Mouse (Mus musculus): ENCODE data around the gene Cplx2. TPM values are rescaled to one million over a fixed set of nuclear protein-coding genes. Genes with fewer than 3 reads are reported as not detected.

The Cplx2 gene
- polyA plus RNA-seq, 1 experiment from 2014 or later: 41.9 TPM

DNA sequence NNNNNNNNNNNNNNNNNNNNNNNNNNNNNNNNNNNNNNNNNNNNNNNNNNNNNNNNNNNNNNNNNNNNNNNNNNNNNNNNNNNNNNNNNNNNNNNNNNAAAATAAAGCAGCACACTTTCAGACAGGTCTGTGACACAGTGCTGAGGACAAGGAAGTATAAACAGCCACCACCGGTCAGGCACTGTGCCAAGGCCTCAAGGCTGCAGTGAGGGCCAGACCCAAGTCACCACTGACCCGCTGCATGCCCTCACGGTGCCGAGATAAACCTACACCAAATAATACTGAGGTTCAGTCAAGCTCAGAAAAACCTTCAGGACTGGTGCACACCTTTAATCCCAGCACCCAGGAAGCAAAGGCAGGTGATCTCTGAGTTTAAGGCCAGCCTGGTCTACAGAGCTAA lies 13.7 kb upstream of the Cplx2 start:
- no peak overlapping the region for H3K27ac ChIP-seq (replicated peaks; ENCODE audit: low read depth, low read length)
- WGBS: 78% methylated on average over 4 of the region's 4 CpGs
- DNase-seq: no peak

DNA sequence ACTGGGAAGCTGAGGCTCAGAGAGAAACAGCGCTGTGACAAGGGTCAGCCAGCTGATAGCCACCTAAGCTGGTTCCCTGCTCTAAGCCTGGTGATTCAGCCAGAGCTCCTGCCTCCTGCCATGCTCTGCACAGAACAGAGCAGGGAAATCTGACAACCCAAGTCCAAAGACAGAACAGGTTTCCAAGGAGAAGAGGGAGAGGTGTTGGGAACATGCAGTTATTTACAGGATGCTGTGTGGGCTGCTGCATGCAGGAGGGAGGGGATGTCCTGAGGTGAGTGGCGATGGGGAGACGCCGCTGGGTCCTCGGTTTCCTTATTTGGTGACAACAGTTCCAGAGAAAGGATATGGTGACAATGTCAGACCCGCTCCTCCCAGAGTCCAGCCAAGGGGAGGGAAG lies 12.0 kb upstream of the Cplx2 start:
- Histone ChIP-seq H3K4me3 (replicated peaks; ENCODE audit: low read depth, low read length) (no peak overlapping the region), H3K9ac (replicated peaks; ENCODE audit: low read length) (no peak overlapping the region), H3K27me3 (ENCODE audit: control insufficient read depth, insufficient read depth, low read length) (no peaks in the 10 kb centered on the region), H3K27ac (replicated peaks; ENCODE audit: low read depth, low read length) (no peak overlapping the region), H3K4me1 (ENCODE audit: control insufficient read depth, insufficient read depth, low read length) (no peaks in the 10 kb centered on the region), H3K9me3 (ENCODE audit: control insufficient read depth, low read length) (no peaks in the 10 kb centered on the region), H3K4me2 (ENCODE audit: low read length) (no peak overlapping the region), H3K36me3 (ENCODE audit: control insufficient read depth, insufficient read depth, low read length) (no peaks in the 10 kb centered on the region)
- ATAC-seq (ENCODE audit: low FRiP score, low TSS enrichment) (no peak), DNase-seq (no peak)
- WGBS: 90% methylated on average over 6 of the region's 6 CpGs

More for the DNA sequence above, 13.7 kb upstream of the Cplx2 start:
- no peaks in the 10 kb centered on the region for H3K36me3 ChIP-seq (ENCODE audit: control insufficient read depth, insufficient read depth, low read length)
- no peaks in the 10 kb centered on the region for H3K27me3 ChIP-seq (ENCODE audit: control insufficient read depth, insufficient read depth, low read length)
- no peak for ATAC-seq (ENCODE audit: low FRiP score, low TSS enrichment)
- no peaks in the 10 kb centered on the region for H3K4me1 ChIP-seq (ENCODE audit: control insufficient read depth, insufficient read depth, low read length)
- no peak overlapping the region for H3K9ac ChIP-seq (replicated peaks; ENCODE audit: low read length)
- no peaks in the 10 kb centered on the region for H3K9me3 ChIP-seq (ENCODE audit: control insufficient read depth, low read length)
- H3K4me2 ChIP-seq (ENCODE audit: low read length): no peak overlapping the region
- no peak overlapping the region for H3K4me3 ChIP-seq (replicated peaks; ENCODE audit: low read depth, low read length)

DNA sequence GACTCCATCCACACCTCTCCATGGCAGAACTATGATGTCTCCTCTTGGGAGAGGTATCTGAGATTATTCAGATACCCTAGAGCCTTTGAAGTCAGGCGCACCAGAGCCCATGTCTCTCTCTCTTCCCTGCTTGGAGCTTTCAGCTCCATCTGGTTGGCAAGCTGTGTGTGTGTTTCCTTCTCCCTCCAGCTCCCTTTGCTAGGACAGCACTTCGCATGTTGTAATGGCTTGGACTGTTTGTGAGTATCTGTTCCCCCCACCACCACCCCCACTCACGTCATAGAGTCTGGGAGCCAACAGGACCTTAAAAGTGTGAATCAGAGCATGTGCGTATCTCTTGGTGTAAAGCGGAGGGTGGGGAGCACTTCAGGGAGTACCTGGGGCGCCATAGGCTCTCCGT lies 6.5 kb upstream of the Cplx2 start:
- ATAC-seq (ENCODE audit: low FRiP score, low TSS enrichment) (no peak), DNase-seq (no peak)
- H3K27ac ChIP-seq (replicated peaks; ENCODE audit: low read depth, low read length): no peak overlapping the region
- no peaks in the 10 kb centered on the region for H3K27me3 ChIP-seq (ENCODE audit: control insufficient read depth, insufficient read depth, low read length)
- no peak overlapping the region for H3K4me3 ChIP-seq (replicated peaks; ENCODE audit: low read depth, low read length)
- H3K4me1 ChIP-seq (ENCODE audit: control insufficient read depth, insufficient read depth, low read length): peaks cover 8% of the 10 kb centered on the region; the same call in 1 of the 2 replicates
- WGBS: 89% methylated on average over 7 of the region's 7 CpGs
- no peaks in the 10 kb centered on the region for H3K9me3 ChIP-seq (ENCODE audit: control insufficient read depth, low read length)
- H3K36me3 ChIP-seq (ENCODE audit: control insufficient read depth, insufficient read depth, low read length): no peaks in the 10 kb centered on the region
- H3K4me2 ChIP-seq (ENCODE audit: low read length): no peak overlapping the region
- H3K9ac ChIP-seq (replicated peaks; ENCODE audit: low read length): no peak overlapping the region

DNA sequence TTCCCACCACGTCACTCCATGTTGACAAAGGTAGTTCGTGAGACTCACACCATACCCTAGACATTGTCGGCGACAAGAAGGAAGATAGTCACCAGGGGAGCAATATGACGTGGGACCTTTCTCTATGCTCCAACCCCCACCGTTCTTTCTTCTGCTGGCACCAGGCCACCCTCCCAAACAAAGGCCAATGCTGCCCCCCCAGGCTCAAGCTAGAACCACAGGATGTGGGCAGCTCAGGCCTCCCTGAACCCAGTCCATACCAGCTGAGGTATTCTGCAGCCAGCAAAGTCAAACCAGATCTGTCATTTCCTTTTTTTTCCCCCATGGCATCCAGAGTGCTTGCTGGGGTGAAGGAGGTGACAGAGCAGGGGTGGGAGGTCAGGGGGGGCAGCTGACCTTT lies 3.4 kb upstream of the Cplx2 start:
- H3K4me1 ChIP-seq (ENCODE audit: control insufficient read depth, insufficient read depth, low read length): peaks cover 23% of the 10 kb centered on the region
- no peak overlapping the region for H3K4me3 ChIP-seq (replicated peaks; ENCODE audit: low read depth, low read length)
- no peaks in the 10 kb centered on the region for H3K27me3 ChIP-seq (ENCODE audit: control insufficient read depth, insufficient read depth, low read length)
- H3K4me2 ChIP-seq (ENCODE audit: low read length): no peak overlapping the region
- ATAC-seq (ENCODE audit: low FRiP score, low TSS enrichment): no peak
- DNase-seq: peak; percentile 46
- no peaks in the 10 kb centered on the region for H3K9me3 ChIP-seq (ENCODE audit: control insufficient read depth, low read length)
- H3K9ac ChIP-seq (replicated peaks; ENCODE audit: low read length): no peak overlapping the region
- 0 out of 2 replicates have a peak overlapping the region, but pooled peaks have one; percentile 8 for H3K27ac ChIP-seq (replicated peaks; ENCODE audit: low read depth, low read length)
- H3K36me3 ChIP-seq (ENCODE audit: control insufficient read depth, insufficient read depth, low read length): no peaks in the 10 kb centered on the region
- WGBS: 77% methylated on average over 6 of the region's 6 CpGs

DNA sequence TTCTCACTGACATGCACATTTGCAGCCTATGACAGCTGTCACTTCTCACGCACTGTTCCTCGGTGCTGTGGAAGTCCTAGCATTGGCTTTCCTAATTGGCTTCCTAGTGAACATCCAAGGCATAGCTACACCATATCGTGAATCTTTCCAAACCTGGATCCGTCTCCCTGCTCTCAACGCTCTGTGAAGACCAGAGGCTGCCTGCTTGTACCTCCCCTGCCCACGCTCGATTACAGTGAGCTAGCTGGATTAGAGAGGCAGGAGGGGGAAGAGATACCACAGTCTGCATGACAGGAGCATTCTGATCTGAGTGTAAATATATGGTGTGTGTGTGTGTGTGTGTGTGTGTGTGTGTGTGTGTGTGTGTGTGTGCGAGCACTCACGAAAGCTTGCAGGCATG lies 3.0 kb upstream of the Cplx2 start:
- DNase-seq: peak; percentile 32
- 67% methylated on average over 9 of the region's 9 CpGs for WGBS

DNA sequence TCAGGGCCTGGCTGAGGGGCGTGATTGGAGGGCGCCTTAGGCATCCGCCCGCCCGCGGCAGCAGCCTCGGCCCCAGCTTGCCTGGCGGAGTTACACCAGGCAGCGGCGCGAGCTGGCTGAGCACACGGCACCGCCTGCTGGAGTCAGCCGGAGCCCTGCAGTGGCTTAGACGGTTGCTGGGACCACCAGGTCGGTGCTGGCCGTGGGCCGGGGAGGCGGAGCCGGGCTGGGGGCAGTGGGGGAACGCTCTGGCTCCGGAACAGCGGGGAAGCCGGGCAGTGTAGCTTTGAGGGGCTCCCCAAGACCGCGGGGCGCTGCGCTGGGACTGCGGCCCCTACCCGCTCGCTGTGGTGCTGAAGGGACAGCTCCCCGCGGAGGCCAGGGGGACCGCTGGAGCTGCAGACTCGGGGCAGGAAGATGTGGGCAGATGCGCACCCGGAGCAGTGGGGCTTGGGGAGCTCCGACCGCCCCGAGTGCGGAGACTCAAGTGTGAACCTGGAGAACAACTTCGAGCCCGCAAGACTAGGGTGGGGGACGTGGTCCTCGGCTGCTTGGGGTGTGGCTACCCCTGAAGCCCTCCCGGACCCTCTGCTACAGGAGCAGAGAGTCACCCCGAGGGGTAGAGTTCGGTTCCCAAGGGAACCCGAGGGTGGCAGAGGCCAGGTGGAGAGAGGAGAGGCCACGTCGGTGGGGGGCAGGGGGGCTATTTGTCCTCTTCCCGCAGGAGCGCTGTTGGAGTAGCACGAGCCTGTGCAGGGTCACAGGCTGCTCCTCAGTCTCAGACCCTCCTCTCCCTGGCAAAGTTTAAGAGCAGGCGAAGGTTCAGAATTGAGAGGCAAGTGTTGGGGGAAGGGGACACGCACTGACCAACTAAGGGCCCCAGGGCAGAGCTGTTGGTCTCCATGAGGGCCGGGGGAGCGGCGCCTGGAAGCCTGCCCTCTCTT lies 510 bp downstream of the Cplx2 start:
- under 1% methylated on average over 59 of the region's 59 CpGs for WGBS
- DNase-seq: peak; percentile 92

More for the DNA sequence above, 3.0 kb upstream of the Cplx2 start:
- Histone ChIP-seq H3K27ac (replicated peaks; ENCODE audit: low read depth, low read length) (0 out of 2 replicates have a peak overlapping the region, but pooled peaks have one; percentile 8), H3K9ac (replicated peaks; ENCODE audit: low read length) (no peak overlapping the region), H3K36me3 (ENCODE audit: control insufficient read depth, insufficient read depth, low read length) (no peaks in the 10 kb centered on the region), H3K4me2 (ENCODE audit: low read length) (no peak overlapping the region), H3K4me1 (ENCODE audit: control insufficient read depth, insufficient read depth, low read length) (peaks cover 26% of the 10 kb centered on the region), H3K9me3 (ENCODE audit: control insufficient read depth, low read length) (no peaks in the 10 kb centered on the region), H3K4me3 (replicated peaks; ENCODE audit: low read depth, low read length) (no peak overlapping the region), H3K27me3 (ENCODE audit: control insufficient read depth, insufficient read depth, low read length) (no peaks in the 10 kb centered on the region)
- ATAC-seq (ENCODE audit: low FRiP score, low TSS enrichment): no peak

DNA sequence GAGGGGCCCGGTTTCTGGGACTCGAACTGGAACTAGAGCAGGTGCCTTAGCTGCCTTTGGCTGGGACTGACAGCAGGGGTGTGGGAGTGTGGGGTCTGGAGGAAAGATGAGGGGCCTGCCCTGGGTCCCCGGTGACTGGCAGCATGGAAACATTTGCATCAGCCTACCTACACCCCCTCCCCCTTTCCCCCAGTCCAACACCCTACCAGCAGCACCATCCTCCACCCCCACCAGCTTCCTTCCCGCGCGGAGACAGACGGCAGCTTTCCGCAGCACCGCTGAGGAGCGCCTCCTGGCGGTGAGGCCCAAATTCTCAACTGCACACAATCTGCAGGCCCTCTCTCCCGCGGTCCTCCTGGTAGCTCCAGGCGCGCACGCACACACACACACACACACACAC lies 1.5 kb downstream of the Cplx2 start:
- 6% methylated on average over 16 of the region's 16 CpGs for WGBS
- Histone ChIP-seq H3K4me2 (ENCODE audit: low read length) (peak overlapping the region; percentile 77), H3K27me3 (ENCODE audit: control insufficient read depth, insufficient read depth, low read length) (no peaks in the 10 kb centered on the region), H3K9ac (replicated peaks; ENCODE audit: low read length) (peak overlapping the region; percentile 64; the same call in 1 of the 2 replicates), H3K9me3 (ENCODE audit: control insufficient read depth, low read length) (no peaks in the 10 kb centered on the region), H3K27ac (replicated peaks; ENCODE audit: low read depth, low read length) (peak overlapping the region; percentile 87), H3K4me1 (ENCODE audit: control insufficient read depth, insufficient read depth, low read length) (peaks cover 36% of the 10 kb centered on the region), H3K4me3 (replicated peaks; ENCODE audit: low read depth, low read length) (peak overlapping the region; percentile 49), H3K36me3 (ENCODE audit: control insufficient read depth, insufficient read depth, low read length) (no peaks in the 10 kb centered on the region)
- peak; percentile 71 for ATAC-seq (ENCODE audit: low FRiP score, low TSS enrichment)
- peak; percentile 90 for DNase-seq

More for the DNA sequence above, 510 bp downstream of the Cplx2 start:
- no peaks in the 10 kb centered on the region for H3K36me3 ChIP-seq (ENCODE audit: control insufficient read depth, insufficient read depth, low read length)
- peak overlapping the region; percentile 64 for H3K9ac ChIP-seq (replicated peaks; ENCODE audit: low read length)
- no peaks in the 10 kb centered on the region for H3K27me3 ChIP-seq (ENCODE audit: control insufficient read depth, insufficient read depth, low read length)
- ATAC-seq (ENCODE audit: low FRiP score, low TSS enrichment): peak; percentile 81
- H3K9me3 ChIP-seq (ENCODE audit: control insufficient read depth, low read length): no peaks in the 10 kb centered on the region
- peak overlapping the region; percentile 49 for H3K4me3 ChIP-seq (replicated peaks; ENCODE audit: low read depth, low read length)
- peaks cover 37% of the 10 kb centered on the region for H3K4me1 ChIP-seq (ENCODE audit: control insufficient read depth, insufficient read depth, low read length)
- H3K4me2 ChIP-seq (ENCODE audit: low read length): peak overlapping the region; percentile 77
- H3K27ac ChIP-seq (replicated peaks; ENCODE audit: low read depth, low read length): peak overlapping the region; percentile 87

DNA sequence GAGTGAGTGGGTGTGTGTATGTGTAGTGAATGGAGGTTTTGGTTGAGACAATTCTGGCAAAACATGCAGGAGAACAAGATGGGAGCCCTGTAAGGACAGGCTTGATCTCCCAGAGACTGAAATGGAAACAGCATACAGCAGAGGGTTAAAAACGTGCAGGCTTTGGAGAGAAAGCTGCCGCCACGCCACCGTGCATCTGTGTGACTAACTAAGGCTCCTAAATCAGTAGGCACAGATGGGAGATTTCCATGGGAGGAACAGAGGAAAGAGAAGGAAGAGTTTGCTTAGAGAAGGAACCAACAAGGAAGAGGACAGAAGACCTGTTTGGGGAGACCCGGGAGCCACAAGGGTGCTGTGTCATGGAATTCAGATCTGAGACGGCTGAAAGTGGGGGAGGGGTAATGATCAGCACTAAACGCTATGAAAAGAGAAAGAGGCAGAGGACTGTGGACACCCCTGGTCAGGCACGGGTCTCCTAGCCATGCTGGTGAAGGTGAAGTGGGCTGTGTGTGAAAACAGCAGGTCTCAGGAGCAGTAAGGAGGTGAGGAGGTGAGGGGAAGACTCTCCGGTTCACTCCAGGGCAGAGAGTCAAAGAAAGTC lies 3.1 kb downstream of the Cplx2 start:
- H3K27me3 ChIP-seq (ENCODE audit: control insufficient read depth, insufficient read depth, low read length): no peaks in the 10 kb centered on the region
- H3K4me3 ChIP-seq (replicated peaks; ENCODE audit: low read depth, low read length): 0 out of 2 replicates have a peak overlapping the region, but pooled peaks have one; percentile 9
- H3K27ac ChIP-seq (replicated peaks; ENCODE audit: low read depth, low read length): peak overlapping the region; percentile 52; the same call in 1 of the 2 replicates
- peak overlapping the region; percentile 77 for H3K4me2 ChIP-seq (ENCODE audit: low read length)
- peaks cover 29% of the 10 kb centered on the region for H3K4me1 ChIP-seq (ENCODE audit: control insufficient read depth, insufficient read depth, low read length)
- ATAC-seq (ENCODE audit: low FRiP score, low TSS enrichment) (no peak), DNase-seq (peak; percentile 40)
- 0 out of 2 replicates have a peak, but pooled peaks cover 2% of the 10 kb centered on the region for H3K36me3 ChIP-seq (ENCODE audit: control insufficient read depth, insufficient read depth, low read length)
- WGBS: 29% methylated on average over 9 of the region's 9 CpGs
- no peaks in the 10 kb centered on the region for H3K9me3 ChIP-seq (ENCODE audit: control insufficient read depth, low read length)
- peak overlapping the region; percentile 9; the same call in 1 of the 2 replicates for H3K9ac ChIP-seq (replicated peaks; ENCODE audit: low read length)

All from midbrain, embryonic 14.5 days (tissue).